Mouse (Mus musculus): ENCODE results near the gene Shq1.

DNA sequence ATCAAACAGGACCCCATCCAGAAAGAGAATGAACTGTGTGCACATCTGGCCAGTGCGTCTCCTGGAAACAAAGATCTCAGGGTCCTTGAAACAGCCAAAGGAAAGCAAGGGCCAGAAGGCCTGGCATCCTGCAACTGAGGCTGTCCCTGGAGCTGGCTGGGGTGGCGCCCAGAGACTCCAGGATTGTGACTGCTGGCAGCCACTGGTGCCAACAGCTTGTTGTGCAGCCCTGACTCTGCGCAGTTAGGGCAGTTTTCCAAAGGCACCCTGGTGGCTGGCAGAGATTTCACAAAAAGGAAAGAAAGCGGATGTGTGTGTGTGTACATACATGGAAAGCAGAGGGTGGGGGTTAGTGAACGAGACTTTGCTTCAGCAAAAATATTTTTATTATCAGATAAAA lies 10.6 kb downstream of the Shq1 start:
- TF ChIP-seq EP300 (optimal IDR thresholded peaks at IDR 0.05), result no peak
- 0 out of 2 replicates have a peak, but pooled peaks have one; percentile 10 for TF ChIP-seq CTCF (IDR thresholded peaks at IDR 0.05; ENCODE audit: low read depth)
